Mouse (Mus musculus) kidney, postnatal 0 days (tissue): ENCODE data around the gene Popdc2. TPM values are rescaled to one million over a fixed set of nuclear protein-coding genes. Genes with fewer than 3 reads are reported as not detected.

Experiments used
- ATAC-seq: fragments of 200-750 bp; cut with Nextera tagmentation; replicated peaks from 2 replicates; pipeline ENCODE4 v1.8.0; 2017; ENCODE audit warnings: low read depth, moderate number of reproducible peaks, moderate TSS enrichment, moderate library complexity; ENCODE audit not compliant: low FRiP score
- DNase-seq: peaks from one replicate; pipeline ENCODE4 v3.0.0-alpha.2; 2016; ENCODE audit warnings: low spot score
- H3K27ac ChIP-seq: fragments of 300-500 bp; sonication (generic); 2 replicates; pipeline ENCODE4 v1.5.1; 2014; ENCODE audit warnings: mild to moderate bottlenecking
- H3K27me3 ChIP-seq: fragments of 300-500 bp; sonication (generic); 2 replicates; pipeline ENCODE4 v1.6.1; 2014; ENCODE audit warnings: low read length, mixed read lengths; ENCODE audit not compliant: insufficient read depth
- H3K36me3 ChIP-seq: fragments of 300-500 bp; sonication (generic); 2 replicates; pipeline ENCODE4 v1.6.1; 2014; ENCODE audit warnings: low read length, mixed read lengths; ENCODE audit not compliant: insufficient read depth
- H3K4me1 ChIP-seq: fragments of 300-500 bp; sonication (generic); replicated peaks from 2 replicates; pipeline ENCODE4 v1.6.1; 2014; ENCODE audit warnings: antibody characterized with exemption, low read length, mixed read lengths; ENCODE audit not compliant: insufficient read depth
- H3K4me2 ChIP-seq: fragments of 300-500 bp; sonication (generic); 2 replicates; pipeline ENCODE4 v1.6.1; 2014; ENCODE audit warnings: mild to moderate bottlenecking, low read length, moderate library complexity, mixed read lengths
- H3K4me3 ChIP-seq: fragments of 300-500 bp; sonication (generic); replicated peaks from 2 replicates; pipeline ENCODE4 v1.5.1; 2014; ENCODE audit warnings: low read depth, low read length
- H3K9ac ChIP-seq: fragments of 300-500 bp; sonication (generic); 2 replicates; pipeline ENCODE4 v1.6.1; 2014; ENCODE audit warnings: low read depth, low read length
- H3K9me3 ChIP-seq: fragments of 300-500 bp; sonication (generic); replicated peaks from 2 replicates; pipeline ENCODE4 v1.6.1; 2016; ENCODE audit warnings: low read length, inconsistent platforms, mixed read lengths
- CTCF ChIP-seq: IDR thresholded peaks from 2 replicates; pipeline ENCODE4 v1.5.1; 2016; ENCODE audit warnings: antibody characterized with exemption, low read depth, mild to moderate bottlenecking, moderate library complexity
- WGBS: fragments of 180-500 bp; shearing (Covaris S2); extraction: QIAGEN DNeasy Blood & Tissue Kit; methylation state at CpG from one replicate; pipeline ENCODE4 v1.1.7; 2014; 5-methylcytosine and 5-hydroxymethylcytosine counted together
- polyA plus RNA-seq: library from polyadenylated mRNA; unstranded; fragments of >200 nt; fragmentation: Nextera tagmentation; extraction: Ambion mirVana; gene quantifications from 2 replicates; pipeline ENCODE4 v1.2.1, GENCODE M21; 2015

The Popdc2 gene
- polyA plus RNA-seq, 1 experiment from 2014 or later = 0.55 TPM

- Histone ChIP-seq H3K4me3 (no peak overlapping the region), H3K27ac (no peak overlapping the region), H3K9me3 (no peaks in the 10 kb centered on the region), H3K4me1 (no peaks in the 10 kb centered on the region), H3K4me2 (no peak overlapping the region), H3K36me3 (no peaks in the 10 kb centered on the region), H3K9ac (no peak overlapping the region), H3K27me3 (no peaks in the 10 kb centered on the region)
- TF ChIP-seq CTCF = no peak
- WGBS = 85% methylated on average over 6 of the region's 6 CpGs
- DNase-seq (no peak), ATAC-seq (no peak)
Measured at GRCm38 (mm10) chr16:38406708-38407107, 44.7 kb downstream of the Popdc2 start.

GRCm38 (mm10) chr16:38407584-38407983 is 45.6 kb downstream of the Popdc2 start:
- Histone ChIP-seq H3K9ac (no peak overlapping the region), H3K4me3 (no peak overlapping the region), H3K27me3 (no peaks in the 10 kb centered on the region), H3K9me3 (no peaks in the 10 kb centered on the region), H3K27ac (no peak overlapping the region), H3K36me3 (no peaks in the 10 kb centered on the region), H3K4me1 (no peaks in the 10 kb centered on the region), H3K4me2 (no peak overlapping the region)
- TF ChIP-seq CTCF = no peak
- 42% methylated on average over 5 of the region's 5 CpGs for WGBS
- ATAC-seq (no peak), DNase-seq (no peak)

- Histone ChIP-seq H3K27me3 (no peaks in the 10 kb centered on the region), H3K4me3 (no peak overlapping the region), H3K36me3 (no peaks in the 10 kb centered on the region), H3K9me3 (no peaks in the 10 kb centered on the region), H3K27ac (no peak overlapping the region), H3K4me1 (no peaks in the 10 kb centered on the region), H3K4me2 (no peak overlapping the region), H3K9ac (no peak overlapping the region)
- TF ChIP-seq CTCF = no peak
- ATAC-seq (no peak), DNase-seq (no peak)
- WGBS = 93% methylated on average over 8 of the region's 8 CpGs
Measured at GRCm38 (mm10) chr16:38408416-38408815, 46.4 kb downstream of the Popdc2 start.

- no peak overlapping the region for H3K4me2 ChIP-seq
- no peaks in the 10 kb centered on the region for H3K27me3 ChIP-seq
- no peak for TF ChIP-seq CTCF
- DNase-seq = no peak
- H3K4me1 ChIP-seq = no peaks in the 10 kb centered on the region
- no peak overlapping the region for H3K4me3 ChIP-seq
- 83% methylated on average over 7 of the region's 7 CpGs for WGBS
- H3K36me3 ChIP-seq = no peaks in the 10 kb centered on the region
- ATAC-seq = no peak
- H3K9ac ChIP-seq = no peak overlapping the region
- no peaks in the 10 kb centered on the region for H3K9me3 ChIP-seq
- H3K27ac ChIP-seq = no peak overlapping the region
Measured at GRCm38 (mm10) chr16:38414953-38415352, 52.9 kb downstream of the Popdc2 start.

- H3K27me3 ChIP-seq = no peaks in the 10 kb centered on the region
- no peak for DNase-seq
- TF ChIP-seq CTCF = no peak
- no peak for ATAC-seq
- H3K4me3 ChIP-seq = no peak overlapping the region
- H3K4me2 ChIP-seq = no peak overlapping the region
- no peaks in the 10 kb centered on the region for H3K4me1 ChIP-seq
- no peaks in the 10 kb centered on the region for H3K9me3 ChIP-seq
- no peaks in the 10 kb centered on the region for H3K36me3 ChIP-seq
- H3K9ac ChIP-seq = no peak overlapping the region
- no peak overlapping the region for H3K27ac ChIP-seq
- WGBS = 83% methylated on average over 2 of the region's 2 CpGs
Measured at GRCm38 (mm10) chr16:38425374-38425773, 63.4 kb downstream of the Popdc2 start.

GRCm38 (mm10) chr16:38425799-38426198 is 63.8 kb downstream of the Popdc2 start:
- no peak overlapping the region for H3K9ac ChIP-seq
- DNase-seq = no peak

More at GRCm38 (mm10) chr16:38425799-38426198, 63.8 kb downstream of the Popdc2 start:
- 70% methylated on average over 1 of the region's 1 CpGs for WGBS
- Histone ChIP-seq H3K36me3 (no peaks in the 10 kb centered on the region), H3K4me3 (no peak overlapping the region), H3K9me3 (no peaks in the 10 kb centered on the region), H3K4me2 (no peak overlapping the region), H3K4me1 (no peaks in the 10 kb centered on the region), H3K27ac (no peak overlapping the region), H3K27me3 (no peaks in the 10 kb centered on the region)
- no peak for ATAC-seq
- TF ChIP-seq CTCF = no peak

Other genes starting within 250 kb of the Popdc2 start
- gene Nr1i2, start 67.4 kb upstream of the Popdc2 start, polyA plus RNA-seq = 0.26 and 0.45 TPM in 2 replicates
- gene Maats1, start 20.1 kb upstream of the Popdc2 start, polyA plus RNA-seq = 0.14 and 0.21 TPM in 2 replicates
- 283 and 305 TPM in 2 replicates for gene Cox17, start 15.2 kb upstream of the Popdc2 start, polyA plus RNA-seq
- gene Gm21987, start 15.2 kb upstream of the Popdc2 start, polyA plus RNA-seq = not detected in 2 replicates
- 36.5 and 36.8 TPM in 2 replicates for gene Pla1a, start 70.9 kb downstream of the Popdc2 start, polyA plus RNA-seq
- gene Adprh, start 90.5 kb downstream of the Popdc2 start, polyA plus RNA-seq = 74.6 and 77.5 TPM in 2 replicates
- 0.20 TPM in 2 replicates for gene Cd80, start 93.4 kb downstream of the Popdc2 start, polyA plus RNA-seq
- gene Timmdc1, start 160.5 kb downstream of the Popdc2 start, polyA plus RNA-seq = 27.9 and 28.7 TPM in 2 replicates
- gene Poglut1, start 188.0 kb downstream of the Popdc2 start, polyA plus RNA-seq = 43.2 and 44.1 TPM in 2 replicates
- 70.3 and 74.6 TPM in 2 replicates for gene Tmem39a, start 196.5 kb downstream of the Popdc2 start, polyA plus RNA-seq